In genomic region chr19:40386916-40387315, GRCm38 (mm10) we compare ENCODE assay signal across 32 mouse cellular contexts.
"Had no signal": no experiment of that assay in that cellular context is flagged by ENCODE, and none has a peak within 500 bp of the region (broad histone marks: within the 10 kb centered on the region; RNA-seq: fewer than 3 reads in every experiment).

No protein-coding gene starts in this region.

- H3K9me3 ChIP-seq: limb, embryonic 10.5 days; limb, embryonic 12.5 days; limb, embryonic 13.5 days; limb, embryonic 15.5 days; liver, embryonic 12.5 days; liver, embryonic 13.5 days; liver, embryonic 15.5 days; lung, embryonic 15.5 days; megakaryocyte, embryonic 14.5 days; midbrain, embryonic 10.5 days; midbrain, embryonic 12.5 days; midbrain, embryonic 13.5 days; midbrain, embryonic 15.5 days; neural tube, embryonic 12.5 days had no signal

- H3K4me1 ChIP-seq: limb, embryonic 10.5 days; limb, embryonic 12.5 days; limb, embryonic 13.5 days; limb, embryonic 15.5 days; liver, embryonic 12.5 days; liver, embryonic 13.5 days; lung, embryonic 15.5 days; midbrain, embryonic 10.5 days; midbrain, embryonic 12.5 days; neural tube, embryonic 12.5 days had no signal

- H3K4me3 ChIP-seq: limb, embryonic 10.5 days; limb, embryonic 12.5 days; limb, embryonic 13.5 days; limb, embryonic 15.5 days; liver, embryonic 12.5 days; liver, embryonic 13.5 days; liver, embryonic 15.5 days; lung, embryonic 15.5 days; megakaryocyte, embryonic 14.5 days; midbrain, embryonic 10.5 days; midbrain, embryonic 12.5 days; midbrain, embryonic 13.5 days; midbrain, embryonic 15.5 days; myocyte; neural tube, embryonic 12.5 days had no signal

- H3K4me2 ChIP-seq: limb, embryonic 12.5 days; limb, embryonic 13.5 days; limb, embryonic 15.5 days; liver, embryonic 11.5 days; liver, embryonic 12.5 days; liver, embryonic 13.5 days; liver, embryonic 15.5 days; lung, embryonic 14.5 days; lung, embryonic 15.5 days; midbrain, embryonic 11.5 days; midbrain, embryonic 12.5 days; midbrain, embryonic 13.5 days; midbrain, embryonic 15.5 days; neural tube, embryonic 12.5 days had no signal

- DNase-seq: left cerebral cortex, postnatal 4 days; liver; liver, embryonic 13.5 days; liver, postnatal 0 days; lung, adult 18-20 months; lung, adult 2 months; lung, embryonic 14.5 days; lung, postnatal 10 days; lung, postnatal 14 days; lung, postnatal 36 days; lung, postnatal 4 days; midbrain, embryonic 14.5 days had no signal

- H3K27me3 ChIP-seq: limb, embryonic 12.5 days; limb, embryonic 13.5 days; limb, embryonic 15.5 days; liver, embryonic 12.5 days; liver, embryonic 13.5 days; liver, embryonic 15.5 days; lung, embryonic 15.5 days; megakaryocyte, embryonic 14.5 days; midbrain, embryonic 12.5 days; midbrain, embryonic 13.5 days; midbrain, embryonic 15.5 days; neural tube, embryonic 12.5 days had no signal

- H3K36me3 ChIP-seq: limb, embryonic 10.5 days; limb, embryonic 12.5 days; limb, embryonic 15.5 days; lung, embryonic 15.5 days; midbrain, embryonic 10.5 days; midbrain, embryonic 15.5 days; neural tube, embryonic 12.5 days had no signal

- H3K27ac ChIP-seq: limb, embryonic 10.5 days; limb, embryonic 12.5 days; limb, embryonic 13.5 days; limb, embryonic 15.5 days; liver, embryonic 12.5 days; liver, embryonic 13.5 days; liver, embryonic 14.5 days; liver, embryonic 15.5 days; lung, embryonic 15.5 days; macrophage; midbrain, embryonic 10.5 days; midbrain, embryonic 12.5 days; midbrain, embryonic 13.5 days; midbrain, embryonic 15.5 days; neural tube, embryonic 12.5 days had no signal

- ATAC-seq: liver, embryonic 12.5 days; liver, postnatal 0 days; lung, postnatal 0 days; midbrain, embryonic 13.5 days; midbrain, embryonic 15.5 days; midbrain, embryonic 16.5 days had no signal

- H3K9ac ChIP-seq: limb, embryonic 12.5 days; limb, embryonic 13.5 days; limb, embryonic 15.5 days; liver, embryonic 12.5 days; liver, embryonic 13.5 days; liver, embryonic 14.5 days; liver, embryonic 15.5 days; liver, postnatal 0 days; lung, embryonic 14.5 days; lung, embryonic 15.5 days; midbrain, embryonic 12.5 days; midbrain, embryonic 13.5 days; midbrain, embryonic 15.5 days; neural tube, embryonic 12.5 days had no signal
